ENCODE assay signal across 1 mouse cellular context in the genomic region with DNA sequence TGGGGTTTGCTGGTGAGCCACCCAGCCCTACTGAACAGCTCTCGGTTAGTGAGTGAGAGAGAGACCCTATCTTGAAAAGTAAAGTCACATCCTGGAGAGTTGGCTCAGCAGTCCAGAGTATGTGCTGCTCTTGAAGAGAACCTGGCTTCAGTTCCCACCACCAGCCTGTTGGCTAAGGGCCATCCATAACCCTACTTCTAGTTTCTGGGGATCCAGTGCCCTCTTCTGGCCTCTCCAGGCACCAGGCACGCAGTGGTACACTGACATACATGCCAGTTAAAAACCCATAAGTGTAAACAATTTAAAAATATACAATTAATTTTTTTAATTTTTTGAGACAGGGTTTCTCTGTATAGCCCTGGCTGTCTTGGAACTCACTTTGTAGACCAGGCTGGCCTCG.
TF ChIP-seq lines count a peak whose summit lies in the region.

No protein-coding gene starts in this region.

TF ChIP-seq in CH12.LX, 34 proteins besides CTCF, POLR2A, EP300 and RAD21 (continued from another document):
- no peak for TF ChIP-seq JUN (IDR thresholded peaks at IDR 0.05; ENCODE audit: insufficient read depth, low read depth, low read length)
- TF ChIP-seq TBP (conservative IDR thresholded peaks at IDR 0.05; ENCODE audit: low read depth, low read length), result no peak
- no peak for TF ChIP-seq USF1 (IDR thresholded peaks at IDR 0.05; ENCODE audit: low read depth, low read length)
- no peak for TF ChIP-seq USF2 (conservative IDR thresholded peaks at IDR 0.05; ENCODE audit: low read depth, low read length)
- TF ChIP-seq MXI1 (IDR thresholded peaks at IDR 0.05; ENCODE audit: low read depth, low read length), result peak; percentile 26; the same call in 1 of the 2 replicates
- TF ChIP-seq SMC3 (IDR thresholded peaks at IDR 0.05; ENCODE audit: low read depth, low read length), result peak; percentile 32
- TF ChIP-seq MEF2A (IDR thresholded peaks at IDR 0.05; ENCODE audit: borderline replicate concordance, low read depth, low read length), result no peak
- TF ChIP-seq CHD2 (IDR thresholded peaks at IDR 0.05; ENCODE audit: low read length), result no peak
- TF ChIP-seq MAFK (IDR thresholded peaks at IDR 0.05; ENCODE audit: insufficient replicate concordance, low read length), result no peak
- no peak for TF ChIP-seq IRF4 (IDR thresholded peaks at IDR 0.05; ENCODE audit: low read depth, low read length)
- TF ChIP-seq KAT2A (IDR thresholded peaks at IDR 0.05; ENCODE audit: insufficient replicate concordance, low read length), result no peak
- no peak for TF ChIP-seq E2F4 (IDR thresholded peaks at IDR 0.05; ENCODE audit: insufficient replicate concordance, low read depth, low read length)
- peak; percentile 4; the same call in 1 of the 2 replicates for TF ChIP-seq MAX (IDR thresholded peaks at IDR 0.05; ENCODE audit: low read length)
- 0 out of 2 replicates have a peak, but pooled peaks have one; percentile 18 for TF ChIP-seq NRF1 (IDR thresholded peaks at IDR 0.05; ENCODE audit: low read depth, low read length)
- TF ChIP-seq POLR2AphosphoS2 (IDR thresholded peaks at IDR 0.05; ENCODE audit: low read depth, low read length), result no peak
